Mouse (Mus musculus): ENCODE results near the gene Mid1.

GRCm38 (mm10) chrX:169826947-169827346, 141.9 kb downstream of the Mid1 start:
- TF ChIP-seq CTCF (IDR thresholded peaks at IDR 0.05; ENCODE audit: control insufficient read depth, insufficient read depth, insufficient read length) (no peak), USF1 (IDR thresholded peaks at IDR 0.05; ENCODE audit: low read depth) (no peak), CEBPB (IDR thresholded peaks at IDR 0.05; ENCODE audit: low read depth) (no peak), MYOG (IDR thresholded peaks at IDR 0.05; ENCODE audit: control insufficient read depth, extremely low read depth, insufficient read length) (no peak)

Data from C2C12 (cell line).